Mouse (Mus musculus) T-helper 1 cell (primary cell): ENCODE measurements around the gene Stat2.
"Not testable (repeated sequence)": the region's sequence is repeated elsewhere in the genome, so short reads cannot be mapped to it uniquely, and the experiment has no call there.

Source experiments
- in situ Hi-C: fragments of 300-600 bp; cut with MboI, MseI; formaldehyde crosslinking; loops from one replicate; pipeline ENCODE4 v1.15.1; 2025; ENCODE audit warnings: high pct_unique_total_duplicates

Gene Stat2

DNA sequence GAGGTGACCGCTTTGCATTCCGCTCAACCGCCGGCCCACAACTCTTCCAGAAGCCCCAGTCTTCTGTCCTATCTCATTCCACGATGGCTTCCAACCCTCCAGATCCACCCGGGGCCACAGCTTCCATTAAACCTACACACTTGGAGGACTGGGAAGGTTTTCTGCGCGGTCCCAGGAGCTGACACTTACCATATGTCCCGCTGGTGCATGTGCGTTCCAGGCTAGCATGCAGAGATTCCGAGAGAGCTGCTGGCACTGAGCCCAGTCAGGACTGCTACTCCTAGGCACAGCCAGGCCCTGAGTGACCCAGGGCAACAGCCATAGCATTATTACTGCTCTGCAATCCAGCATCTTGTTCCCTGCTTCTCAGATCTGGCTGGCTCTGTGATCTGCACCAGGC lies 27.3 kb downstream of the Stat2 start:
- in situ Hi-C loops, result no loop called here

DNA sequence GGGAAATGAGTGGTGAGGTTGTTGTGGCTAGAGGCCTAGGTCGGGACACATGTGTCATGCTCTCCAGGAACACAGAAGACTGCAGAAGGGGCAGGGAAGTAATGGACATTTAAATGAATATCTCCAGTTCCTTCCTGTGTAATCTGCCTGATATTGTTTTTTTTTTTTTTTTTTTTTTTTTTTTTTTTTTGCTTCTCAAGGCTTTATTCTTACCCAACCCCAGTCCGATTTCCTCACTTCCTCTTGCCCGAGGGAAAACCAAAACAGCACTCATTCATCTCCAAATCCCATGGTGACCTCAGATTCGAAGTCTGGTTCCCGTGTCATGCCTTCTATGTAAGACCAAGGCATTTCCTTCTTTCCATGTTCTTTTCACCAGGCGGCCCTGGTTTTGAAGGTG lies 27.9 kb downstream of the Stat2 start:
- in situ Hi-C loops, result no loop called here

DNA sequence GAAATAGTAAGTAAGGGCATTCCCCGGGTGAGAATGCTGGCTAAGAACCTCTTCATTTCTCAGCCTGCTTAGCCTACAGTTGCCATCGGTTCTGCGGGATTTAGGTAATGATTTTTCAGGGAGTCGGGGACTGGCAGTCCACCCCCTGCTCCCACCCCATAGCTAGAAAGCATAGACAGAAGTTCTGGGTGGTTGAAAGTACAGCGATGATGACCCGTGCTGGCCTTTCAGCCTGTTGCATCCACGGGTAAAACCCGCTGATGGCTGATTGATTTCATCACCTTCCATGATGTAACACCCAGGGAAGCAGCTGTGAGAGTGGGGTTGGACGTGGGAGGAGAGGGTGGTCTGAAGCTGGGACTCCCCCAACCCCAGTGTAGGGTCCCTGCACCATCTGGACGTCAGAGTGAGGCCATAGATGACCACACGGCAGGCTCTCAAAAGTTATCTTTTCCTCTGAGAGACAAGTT lies 28.4 kb downstream of the Stat2 start, which contains the start of gene Il23a:
Gene Il23a (minus strand): TSS at position 51 of the 470 bp plus-strand sequence.
- in situ Hi-C loops, result no loop called here

DNA sequence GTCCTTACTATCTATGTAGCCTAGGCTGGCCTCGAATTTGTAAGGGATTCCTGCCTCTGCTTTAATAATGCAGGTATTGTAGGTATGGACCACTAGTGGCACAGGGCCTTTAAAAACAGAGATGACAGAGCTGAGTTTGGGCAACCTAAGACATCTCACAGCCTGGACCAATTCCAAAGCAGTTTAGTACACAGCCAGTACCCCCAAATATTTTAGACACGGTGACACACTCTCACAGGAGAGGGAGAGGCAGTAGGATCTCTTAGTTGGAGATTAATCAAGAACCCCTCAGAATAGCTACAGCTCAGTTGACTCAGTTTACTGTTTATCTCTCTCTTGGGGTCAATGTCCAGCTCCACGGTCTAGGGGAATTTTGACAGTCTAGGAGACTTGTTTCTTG lies 32.0 kb downstream of the Stat2 start:
- in situ Hi-C loops, result no loop called here

DNA sequence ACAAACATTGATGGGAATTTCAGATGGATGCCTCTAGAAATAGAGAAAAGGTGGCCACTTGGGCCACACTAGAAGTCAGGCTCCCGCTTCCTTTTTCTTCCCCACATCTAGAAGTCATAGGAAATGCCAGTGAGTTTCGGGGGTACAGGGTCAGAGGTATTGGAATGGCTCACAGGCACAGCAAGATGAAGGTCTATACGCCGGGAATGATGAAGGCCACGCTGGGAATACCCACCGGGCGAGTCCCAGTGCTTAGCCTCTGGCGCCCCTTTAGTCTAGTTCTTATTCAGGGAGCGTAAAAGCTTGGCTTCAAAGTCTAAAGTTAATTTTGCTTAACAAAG lies 32.4 kb downstream of the Stat2 start:
- in situ Hi-C loops, result no loop called here

DNA sequence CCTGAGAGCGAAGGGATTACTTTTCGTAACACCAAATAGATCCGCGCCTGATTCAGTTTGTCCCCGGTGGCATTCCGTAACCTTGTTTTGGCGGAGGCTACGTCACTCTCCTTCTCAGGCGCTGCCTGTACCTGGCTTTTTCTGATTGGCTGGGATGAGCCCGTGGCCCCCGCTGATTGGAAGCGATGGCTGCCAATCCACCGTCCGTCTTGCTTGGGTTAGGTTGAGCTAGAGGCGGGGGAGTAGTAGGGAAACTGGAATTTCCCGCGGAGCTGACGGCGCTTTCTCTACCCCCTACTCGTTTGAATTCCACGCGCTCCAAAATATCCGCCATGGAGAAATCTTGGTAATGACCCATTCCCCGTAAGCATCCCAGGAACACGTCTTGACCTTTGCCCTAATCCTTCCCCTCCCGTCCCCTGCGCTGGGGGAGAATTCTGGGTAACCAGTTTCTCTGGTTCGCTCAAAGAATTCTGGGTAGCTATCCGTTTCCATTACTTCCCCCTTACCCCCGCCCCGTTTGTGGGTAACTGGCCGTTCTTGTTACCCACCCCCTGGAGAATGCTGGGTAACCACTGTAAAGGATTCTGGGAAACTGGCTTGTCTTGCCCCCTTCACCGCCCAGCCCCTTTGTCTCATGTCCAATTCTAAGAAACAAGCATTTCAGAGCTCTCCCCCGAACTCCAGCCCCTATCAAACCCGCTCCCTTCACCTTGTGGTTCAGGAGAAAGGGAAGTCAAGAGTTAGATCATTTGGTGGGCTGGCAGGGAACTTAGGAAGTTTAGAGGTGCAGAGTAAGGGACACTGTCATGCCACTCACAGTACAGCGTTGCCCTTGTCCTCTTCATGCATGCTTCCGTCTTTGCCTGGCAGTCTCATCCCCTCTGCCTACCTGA lies 33.0 kb downstream of the Stat2 start, which contains the start of gene Pan2:
Gene Pan2 (plus strand): TSS at position 210 of the 896 bp plus-strand sequence.
- in situ Hi-C loops, result no loop called here

DNA sequence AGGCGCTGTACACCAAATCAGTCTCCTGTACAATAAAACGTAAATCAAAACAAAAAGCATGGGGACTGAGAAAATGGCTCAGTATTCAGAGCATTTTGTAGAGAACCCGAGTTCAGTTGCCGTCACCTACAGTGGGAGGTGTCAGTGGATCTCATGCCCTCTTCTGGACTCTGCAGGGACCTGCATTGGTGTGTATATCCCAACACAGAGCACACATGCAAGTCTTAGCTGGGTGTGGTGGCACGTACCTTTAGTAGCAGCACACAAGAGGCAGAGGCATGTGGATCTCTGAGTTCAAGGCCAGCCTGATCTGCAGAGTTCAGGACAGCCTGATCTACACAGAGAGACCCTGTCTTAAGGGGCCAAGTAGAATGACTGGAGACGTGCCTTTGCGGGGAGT lies 39.3 kb downstream of the Stat2 start:
- in situ Hi-C loops, result no loop called here

DNA sequence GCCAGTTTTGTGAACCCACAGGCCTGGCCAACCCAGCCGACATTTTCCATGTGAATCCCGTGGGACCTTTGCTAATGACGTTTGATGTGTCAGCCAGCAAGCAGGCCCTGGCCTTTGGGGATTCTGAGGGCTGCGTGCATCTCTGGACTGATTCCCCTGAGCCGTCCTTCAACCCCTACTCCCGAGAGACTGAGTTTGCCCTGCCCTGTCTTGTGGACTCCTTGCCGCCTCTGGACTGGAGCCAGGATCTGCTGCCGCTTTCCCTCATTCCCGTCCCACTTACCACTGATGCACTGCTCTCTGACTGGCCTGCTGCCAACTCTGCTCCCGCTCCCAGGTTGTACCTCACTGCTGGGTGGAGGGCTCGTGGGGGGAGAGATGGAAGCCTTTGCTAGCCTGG lies 39.8 kb downstream of the Stat2 start:
- in situ Hi-C loops, result no loop called here

DNA sequence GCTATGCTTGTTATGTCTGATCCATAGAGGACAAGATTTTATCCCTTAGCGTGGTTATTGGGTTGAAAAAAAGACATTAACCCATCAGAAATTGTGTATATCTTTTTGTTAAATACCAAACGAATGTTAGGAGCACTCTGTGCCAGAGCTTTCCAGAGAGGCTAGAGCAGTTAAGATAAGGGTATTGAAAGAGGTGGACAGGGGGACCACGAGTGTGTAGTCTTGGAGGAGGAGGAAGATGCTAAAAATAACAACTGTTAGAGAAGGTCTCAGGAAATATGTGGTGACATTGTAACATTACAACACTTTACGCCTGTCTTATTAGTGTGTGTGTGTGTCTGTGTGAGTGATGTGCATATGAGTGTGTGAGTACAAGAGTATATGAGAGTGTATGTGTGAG lies 40.5 kb downstream of the Stat2 start:
- in situ Hi-C loops, result no loop called here

DNA sequence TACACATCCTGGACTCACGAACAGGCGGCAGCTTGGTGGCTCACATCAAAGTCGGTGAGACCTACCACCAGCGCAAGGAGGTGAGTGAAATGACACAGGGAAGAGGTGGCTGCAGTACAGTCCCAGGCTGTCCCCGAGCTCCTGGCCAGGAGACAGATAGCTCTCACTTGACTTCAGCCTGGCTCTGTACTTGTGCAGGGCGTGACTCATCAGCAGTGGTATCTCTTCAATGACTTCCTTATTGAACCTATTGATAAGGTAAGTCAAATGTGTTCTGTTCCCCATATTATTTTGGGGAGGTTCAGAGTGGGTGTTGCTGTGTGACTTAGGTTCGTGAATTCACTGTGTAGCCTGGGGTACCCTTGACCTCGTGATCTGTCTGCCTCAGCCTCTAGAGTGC lies 45.2 kb downstream of the Stat2 start:
- in situ Hi-C loops, result no loop called here

DNA sequence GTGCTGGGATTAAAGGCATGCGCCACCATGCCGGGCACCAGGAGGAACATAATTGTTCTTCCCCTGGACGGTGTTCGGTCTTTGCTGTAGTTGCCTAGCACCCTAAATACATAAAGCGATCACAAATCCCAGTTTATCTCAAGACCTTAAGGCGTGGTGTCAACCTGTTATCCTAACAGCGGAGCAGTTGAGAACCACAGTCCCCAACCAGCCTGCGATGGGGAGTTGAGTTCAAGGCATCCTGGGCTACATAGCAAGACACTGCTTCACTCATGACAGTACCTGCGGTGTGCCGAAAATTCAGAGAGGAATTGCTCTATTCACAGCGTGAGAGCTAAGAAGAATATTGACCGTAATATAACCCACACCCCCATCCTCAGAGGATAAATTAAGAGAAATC lies 51.3 kb downstream of the Stat2 start:
- in situ Hi-C loops, result no loop called here

DNA sequence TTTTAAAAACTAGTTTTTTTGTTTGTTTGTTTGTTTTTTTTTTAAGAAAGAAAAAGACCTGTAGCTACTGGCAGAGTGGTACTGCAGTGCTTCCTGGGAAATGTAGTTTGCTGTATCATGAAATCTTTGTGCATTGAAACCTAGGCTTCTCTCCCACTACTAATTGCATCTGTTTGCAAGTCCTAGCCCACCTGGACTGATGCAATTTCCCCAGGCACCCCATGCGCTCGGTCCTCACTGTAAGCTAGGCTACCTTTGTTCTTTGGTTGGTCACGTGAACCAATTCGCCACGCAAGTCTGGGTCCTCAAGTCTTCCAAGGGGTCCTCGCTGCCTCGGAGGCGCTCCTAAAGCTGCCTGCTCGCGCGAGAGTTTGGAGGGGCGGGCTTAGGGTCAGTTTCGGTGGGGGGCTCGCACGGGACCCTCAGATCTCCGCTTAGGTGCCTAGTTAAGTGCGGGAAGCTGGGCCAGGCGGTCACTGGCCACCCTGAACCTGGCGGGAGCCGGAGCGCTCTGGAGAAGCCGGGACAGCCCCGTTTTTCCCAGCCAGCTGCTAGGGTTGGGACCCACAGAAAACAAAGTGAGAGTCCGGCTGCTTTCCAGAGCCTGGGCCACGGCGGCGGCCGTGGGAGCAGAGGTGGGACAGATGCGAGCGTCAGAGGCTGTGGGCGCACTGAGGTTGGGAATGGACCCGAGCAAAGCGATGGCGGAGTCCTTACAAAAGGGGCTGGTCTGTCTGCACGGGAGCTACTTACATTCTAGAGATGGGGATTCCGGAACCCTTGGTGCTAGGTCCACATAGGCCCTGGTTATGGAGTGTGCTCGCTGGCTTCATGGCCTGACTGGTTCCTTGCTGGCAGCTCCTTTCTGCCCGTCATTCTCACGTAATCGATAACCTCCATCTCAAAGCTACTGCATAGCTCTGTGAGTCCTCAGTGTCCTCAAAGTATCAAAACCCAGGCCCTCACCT lies 52.1 kb downstream of the Stat2 start, which contains the start of gene Cnpy2:
Gene Cnpy2 (plus strand): TSS at position 319 of the 968 bp plus-strand sequence.
- in situ Hi-C loops, result no loop called here

DNA sequence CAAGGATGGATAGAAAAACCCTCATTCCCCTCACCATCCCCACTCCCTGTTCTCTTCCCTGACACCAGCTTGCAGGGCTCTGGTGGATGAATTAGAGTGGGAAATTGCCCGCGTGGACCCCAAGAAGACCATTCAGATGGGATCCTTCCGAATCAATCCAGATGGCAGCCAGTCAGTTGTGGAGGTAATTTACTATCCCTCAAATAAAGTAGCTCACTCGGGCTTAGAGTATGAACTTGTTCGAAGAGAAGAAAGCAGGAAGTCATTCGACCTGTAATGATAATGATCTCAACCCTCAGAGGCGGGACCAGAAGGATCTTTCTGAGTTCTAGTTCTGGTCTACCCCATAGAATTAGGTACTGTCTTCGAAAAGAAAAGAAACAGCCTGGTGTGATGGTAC lies 53.2 kb downstream of the Stat2 start:
- in situ Hi-C loops, result no loop called here

DNA sequence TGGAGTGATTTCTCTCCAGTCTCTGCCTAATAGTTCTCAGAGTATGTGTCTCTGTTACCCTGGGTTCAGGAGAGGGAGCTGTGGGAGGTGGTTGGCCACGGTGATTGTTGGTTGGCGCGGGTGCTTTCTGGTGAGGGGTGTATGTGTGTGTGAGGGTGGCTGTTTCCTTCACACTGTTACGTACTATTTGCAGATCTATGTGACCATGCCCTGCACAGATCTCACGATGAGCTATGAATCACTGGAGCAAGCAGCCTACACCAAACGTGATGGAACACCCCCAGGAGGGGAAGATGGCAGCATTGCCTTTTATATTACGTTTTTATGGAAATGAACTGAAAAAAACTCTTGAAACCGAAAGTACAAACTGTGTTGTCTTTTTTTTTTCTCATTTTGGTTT lies 56.5 kb downstream of the Stat2 start:
- in situ Hi-C loops, result no loop called here

DNA sequence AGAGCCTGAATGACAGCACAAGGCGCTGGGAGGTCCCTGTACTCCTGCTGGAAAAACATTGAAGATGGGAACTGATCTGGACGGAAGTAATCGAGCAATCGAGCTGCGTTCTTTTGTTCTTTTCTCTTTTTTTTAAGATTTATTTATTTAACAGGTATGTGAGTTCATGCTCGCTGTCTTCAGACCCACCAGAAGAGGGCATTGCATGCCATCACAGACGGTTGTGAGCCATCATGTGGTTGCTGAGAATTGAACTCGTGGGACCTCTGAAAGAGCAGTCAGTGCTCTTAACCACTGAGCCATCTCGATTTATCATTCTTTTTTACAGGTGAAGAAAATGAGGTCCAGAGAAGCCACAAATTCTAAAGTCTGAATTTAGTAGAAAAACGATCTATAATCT lies 57.3 kb downstream of the Stat2 start:
- in situ Hi-C loops, result no loop called here

DNA sequence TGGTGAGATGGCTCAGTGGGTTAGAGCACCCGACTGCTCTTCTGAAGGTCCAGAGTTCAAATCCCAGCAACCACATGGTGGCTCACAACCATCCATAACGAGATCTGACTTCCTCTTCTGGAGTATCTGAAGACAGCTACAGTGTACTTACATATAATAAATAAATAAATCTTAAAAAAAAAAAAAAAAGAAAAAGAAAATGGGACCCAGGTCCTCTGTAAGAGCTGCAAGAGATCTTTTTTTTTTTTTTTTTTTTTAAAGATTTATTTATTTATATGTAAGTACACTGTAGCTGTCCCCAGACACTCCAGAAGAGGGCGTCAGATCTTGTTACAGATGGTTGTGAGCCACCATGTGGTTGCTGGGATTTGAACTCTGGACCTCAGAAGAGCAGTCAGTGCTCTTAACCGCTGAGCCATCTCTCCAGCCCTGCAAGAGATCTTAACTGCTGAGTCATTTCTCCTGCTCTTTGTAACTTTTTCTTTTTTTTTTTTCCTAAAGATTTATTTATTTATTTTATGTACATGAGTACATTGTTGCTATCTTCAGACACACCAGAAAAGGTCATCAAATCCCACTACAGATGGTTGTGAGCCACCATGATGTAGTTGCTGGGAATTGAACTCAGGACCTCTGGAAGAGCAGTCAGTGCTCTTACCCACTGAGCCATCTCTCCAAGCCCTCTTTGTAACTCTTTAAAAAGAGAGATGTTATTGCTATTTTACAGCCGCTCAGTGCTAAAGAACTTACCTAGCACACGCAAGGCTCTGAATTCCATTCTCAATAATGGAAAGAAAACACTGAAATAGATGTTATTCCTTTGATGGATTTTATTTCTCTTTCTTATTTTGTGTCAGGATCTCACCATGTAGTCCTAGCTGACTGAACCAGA lies 62.2 kb downstream of the Stat2 start:
- in situ Hi-C loops, result not testable (repeated sequence)

DNA sequence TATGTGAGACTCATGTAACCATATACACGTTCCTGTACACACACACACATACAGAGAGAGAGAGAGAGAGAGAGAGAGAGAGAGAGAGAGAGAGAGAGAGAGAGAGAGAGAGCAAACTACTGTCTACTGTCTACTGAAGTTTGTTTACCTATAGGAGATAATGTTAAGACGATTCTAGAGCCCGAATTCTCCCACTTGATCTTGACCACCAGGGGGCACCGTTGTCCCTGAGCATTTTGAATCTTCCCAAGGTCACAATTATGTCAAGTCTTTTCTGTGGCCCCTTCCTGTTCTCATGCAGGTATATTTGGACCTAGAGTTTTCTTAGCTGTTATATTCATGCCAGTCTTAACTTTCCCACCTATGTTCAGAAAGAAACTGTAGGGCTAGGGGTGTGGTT lies 65.2 kb downstream of the Stat2 start:
- in situ Hi-C loops, result no loop called here

DNA sequence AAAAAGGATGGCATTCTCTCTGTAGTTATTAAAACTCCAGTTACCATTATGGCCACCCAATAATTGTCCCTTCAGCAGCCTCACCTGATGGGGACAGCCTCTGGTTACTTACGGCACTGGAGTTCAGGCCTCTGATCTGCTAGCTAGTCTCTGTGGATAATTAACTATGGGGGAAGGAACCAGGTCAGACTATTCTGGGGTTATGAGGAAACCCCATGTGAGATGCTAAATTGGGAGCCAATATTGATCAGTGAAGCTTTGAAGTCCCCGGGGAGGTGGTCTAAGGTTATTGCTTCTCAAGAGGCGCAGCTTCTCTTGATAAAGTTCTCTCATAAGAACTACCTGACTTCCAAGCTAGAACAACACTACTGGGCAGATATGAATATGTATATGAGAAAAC lies 65.8 kb downstream of the Stat2 start:
- in situ Hi-C loops, result no loop called here

DNA sequence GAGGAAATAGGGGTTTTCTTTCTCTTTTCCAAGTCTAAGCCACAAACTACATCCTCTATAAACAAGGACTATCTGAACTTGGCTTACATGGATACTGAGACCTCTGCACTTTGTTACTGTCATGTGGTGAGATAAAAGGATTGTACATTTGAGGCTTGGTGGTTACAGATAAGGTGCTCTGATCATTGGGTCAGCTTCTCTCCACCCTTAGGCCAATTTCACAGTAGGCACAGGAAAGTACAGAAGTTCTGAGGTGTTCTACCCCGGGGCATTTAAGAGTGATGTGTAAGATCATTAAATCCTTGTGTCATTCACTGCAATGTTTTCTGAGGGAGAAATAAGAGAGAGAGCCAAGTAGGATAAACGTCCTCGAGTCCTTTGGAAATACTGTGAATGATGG lies 66.2 kb downstream of the Stat2 start:
- in situ Hi-C loops, result no loop called here

DNA sequence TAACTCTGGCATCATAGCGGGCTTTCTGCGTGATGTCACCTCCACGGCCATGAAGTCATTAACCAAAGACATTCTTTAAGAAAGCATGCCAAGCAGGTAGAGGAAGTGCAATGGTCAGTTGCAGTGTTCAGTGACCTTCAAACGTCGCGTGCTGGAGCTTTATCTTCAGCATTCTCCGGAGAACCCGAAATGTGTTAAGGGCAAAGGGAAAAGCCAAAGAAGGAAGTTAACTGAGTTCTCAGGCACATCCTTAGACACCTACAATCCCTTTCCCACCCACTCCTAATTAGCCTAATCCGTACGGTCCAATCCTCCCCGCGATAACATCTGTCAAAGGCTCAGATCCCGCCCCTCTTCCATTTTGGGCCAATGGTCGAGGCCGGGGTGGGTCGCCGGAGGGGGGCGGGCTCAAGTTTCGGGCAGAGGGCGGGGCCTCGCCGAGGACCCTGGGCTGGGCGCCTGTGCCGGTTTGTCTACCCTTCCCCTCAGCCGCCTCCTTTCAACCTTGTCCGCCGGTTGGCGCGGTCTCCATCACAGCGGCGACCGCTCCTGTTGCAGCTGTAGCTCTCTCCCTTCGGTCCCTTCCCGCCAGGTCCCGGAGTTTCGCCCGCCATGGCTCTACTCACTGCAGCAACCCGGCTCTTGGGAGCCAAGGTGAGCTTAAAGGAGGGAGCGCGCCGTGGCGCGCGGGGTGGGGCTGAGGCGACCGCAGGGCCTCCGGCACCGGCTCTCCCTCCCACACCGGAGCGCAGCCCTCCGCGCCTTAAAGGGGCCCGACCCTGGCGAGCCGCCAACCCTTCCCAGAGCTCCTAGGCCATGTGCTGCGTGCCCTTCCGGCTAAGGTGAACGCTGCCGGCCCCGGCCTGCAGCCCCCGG lies 67.2 kb downstream of the Stat2 start, which contains the start of gene Cs:
Gene Cs (plus strand): TSS at position 429 of the 876 bp plus-strand sequence.
- in situ Hi-C loops, result no loop called here
